Mouse (Mus musculus) splenic B cell, adult 2 months (primary cell): ENCODE measurements around the gene Mall.

Source experiments
- DNase-seq: peaks from one replicate; pipeline ENCODE4 v3.0.0-alpha.2; 2011; ENCODE audit warnings: low read depth, low spot score
- H3K27me3 ChIP-seq: 2 replicates; pipeline ENCODE4 v1.6.1; 2012; ENCODE audit warnings: mild to moderate bottlenecking, low read length, moderate library complexity, mixed read lengths; ENCODE audit not compliant: control insufficient read depth, poor library complexity, insufficient read depth, severe bottlenecking
- H3K36me3 ChIP-seq: 2 replicates; pipeline ENCODE4 v1.6.1; 2012; ENCODE audit warnings: mild to moderate bottlenecking, low read length, moderate library complexity, mixed read lengths; ENCODE audit not compliant: control insufficient read depth, poor library complexity, insufficient read depth, severe bottlenecking

Mall gene

GRCm38 (mm10) chr2:127740756-127741519, 11.2 kb upstream of the Mall start:
- DNase-seq, result no peak
- Histone ChIP-seq H3K27me3 (no peaks in the 10 kb centered on the region), H3K36me3 (no peaks in the 10 kb centered on the region)

GRCm38 (mm10) chr2:127737885-127738284, 8.2 kb upstream of the Mall start:
- no peak for DNase-seq
- H3K36me3 ChIP-seq, result no peaks in the 10 kb centered on the region
- no peaks in the 10 kb centered on the region for H3K27me3 ChIP-seq

DNA sequence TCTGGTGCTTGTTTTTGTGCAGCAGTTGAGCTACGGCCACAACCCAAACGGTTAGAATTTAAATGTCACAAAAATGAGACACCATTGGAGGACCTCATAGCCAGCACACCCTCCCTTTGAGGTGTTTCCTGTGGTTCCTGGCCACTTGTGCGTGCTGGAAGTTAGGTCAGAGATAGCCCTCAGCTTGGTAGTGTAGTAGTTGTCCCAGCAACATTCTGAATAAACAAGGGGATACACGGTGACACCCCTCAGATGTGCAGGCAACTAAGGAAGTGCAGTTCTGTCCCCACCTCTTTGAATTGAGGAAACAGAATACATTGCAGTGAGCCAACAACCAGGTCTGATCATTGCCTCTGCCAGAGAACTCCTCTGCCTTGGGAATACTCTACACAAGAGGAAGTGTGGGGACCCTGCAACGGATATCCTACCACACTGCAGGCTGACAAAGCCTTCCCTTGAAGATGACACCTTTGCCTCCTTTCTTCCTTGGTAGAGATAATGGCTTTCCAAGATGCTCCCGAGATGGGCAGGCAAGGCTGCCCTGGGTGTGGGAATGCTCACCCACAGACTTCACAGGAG, 7.0 kb upstream of the Mall start:
- H3K27me3 ChIP-seq, result no peaks in the 10 kb centered on the region
- no peaks in the 10 kb centered on the region for H3K36me3 ChIP-seq
- no peak for DNase-seq

- DNase-seq, result no peak
- no peaks in the 10 kb centered on the region for H3K36me3 ChIP-seq
- H3K27me3 ChIP-seq, result no peaks in the 10 kb centered on the region
Measured at GRCm38 (mm10) chr2:127735512-127736145, 5.9 kb upstream of the Mall start.

DNA sequence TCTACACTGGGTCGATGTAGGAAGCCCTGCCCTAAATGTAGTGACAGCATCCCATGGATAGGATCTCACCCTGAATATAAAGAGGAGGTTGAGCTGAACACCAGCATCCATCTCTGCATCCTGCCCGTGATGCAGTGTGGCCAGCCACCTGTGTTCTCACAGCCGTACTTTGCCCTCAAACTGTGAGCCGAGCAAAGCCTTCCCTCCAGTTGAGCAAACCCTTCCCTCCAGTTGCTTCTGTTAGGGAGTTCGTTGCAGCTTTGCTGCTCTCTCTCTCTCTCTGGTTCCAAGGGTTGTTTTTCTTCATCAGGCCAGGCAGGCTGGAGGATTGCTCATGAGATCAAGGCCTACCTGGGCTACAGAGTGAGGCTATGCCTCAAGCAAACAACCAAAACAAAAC, 5.2 kb upstream of the Mall start:
- Histone ChIP-seq H3K27me3 (no peaks in the 10 kb centered on the region), H3K36me3 (no peaks in the 10 kb centered on the region)
- DNase-seq, result no peak

GRCm38 (mm10) chr2:127730301-127730997, 717 bp upstream of the Mall start:
- H3K27me3 ChIP-seq, result no peaks in the 10 kb centered on the region; the same call in 1 of the 2 replicates
- DNase-seq, result no peak

GRCm38 (mm10) chr2:127728661-127729450, 876 bp downstream of the Mall start:
- no peak for DNase-seq
- Histone ChIP-seq H3K27me3 (no peaks in the 10 kb centered on the region; the same call in 1 of the 2 replicates), H3K36me3 (no peaks in the 10 kb centered on the region)

More at GRCm38 (mm10) chr2:127730301-127730997, 717 bp upstream of the Mall start:
- H3K36me3 ChIP-seq, result no peaks in the 10 kb centered on the region

DNA sequence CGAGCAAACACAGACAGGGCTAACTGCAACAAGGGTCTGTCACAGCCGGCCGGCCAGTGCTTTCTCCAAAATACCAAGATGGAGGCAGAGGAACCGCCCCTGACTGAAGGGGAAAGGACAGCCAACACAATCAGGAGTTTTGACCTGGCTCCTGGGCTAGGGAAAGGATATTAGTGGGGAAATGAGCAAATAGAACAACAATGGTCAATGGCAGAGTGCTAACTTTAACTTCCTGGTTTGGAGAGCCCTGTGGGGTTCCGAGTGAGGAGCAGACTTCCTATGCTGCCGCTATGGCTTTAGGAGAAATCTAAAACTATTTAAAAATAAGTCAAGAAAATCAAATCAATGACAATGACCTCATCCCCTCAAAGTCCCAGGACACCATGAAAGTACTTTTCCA, 1.6 kb downstream of the Mall start:
- no peaks in the 10 kb centered on the region for H3K36me3 ChIP-seq
- no peaks in the 10 kb centered on the region; the same call in 1 of the 2 replicates for H3K27me3 ChIP-seq
- DNase-seq, result no peak

GRCm38 (mm10) chr2:127723193-127723592, 6.5 kb downstream of the Mall start:
- Histone ChIP-seq H3K36me3 (no peaks in the 10 kb centered on the region), H3K27me3 (no peaks in the 10 kb centered on the region)
- DNase-seq, result peak; percentile 35

- Histone ChIP-seq H3K36me3 (no peaks in the 10 kb centered on the region), H3K27me3 (no peaks in the 10 kb centered on the region)
- no peak for DNase-seq
Measured at GRCm38 (mm10) chr2:127722176-127722892, 7.4 kb downstream of the Mall start.

DNA sequence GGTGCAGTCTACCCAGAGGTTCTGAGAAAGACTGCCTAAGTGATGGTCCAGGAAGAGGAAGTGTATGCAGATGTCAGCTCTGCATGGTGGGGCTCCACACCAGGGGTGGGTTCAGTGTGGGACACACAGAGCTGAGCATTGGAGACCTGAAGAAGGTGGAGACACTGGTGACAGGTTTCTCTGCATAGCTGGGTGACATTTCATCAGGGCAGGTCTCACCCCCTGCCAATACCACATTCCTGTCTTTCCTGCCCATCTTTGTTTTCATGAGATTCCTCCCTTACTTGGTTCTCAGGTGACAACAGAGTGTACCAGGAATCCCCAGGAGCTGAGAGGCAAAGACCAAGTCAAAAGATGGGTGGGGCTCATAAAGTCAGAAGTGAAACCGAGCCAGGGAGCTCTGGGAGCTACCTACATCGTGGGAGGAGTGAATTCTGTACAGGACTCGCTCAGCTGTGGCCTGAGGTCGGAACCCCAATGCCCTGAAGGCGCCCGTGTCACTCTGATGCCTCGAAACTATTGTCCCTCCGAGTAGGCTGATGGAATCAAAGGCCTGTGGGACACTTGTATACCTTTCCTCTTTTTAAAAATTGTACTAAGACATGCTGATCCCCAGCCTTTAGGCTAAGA, 10.8 kb downstream of the Mall start:
- no peaks in the 10 kb centered on the region for H3K27me3 ChIP-seq
- no peaks in the 10 kb centered on the region for H3K36me3 ChIP-seq
- DNase-seq, result peak; percentile 57

DNA sequence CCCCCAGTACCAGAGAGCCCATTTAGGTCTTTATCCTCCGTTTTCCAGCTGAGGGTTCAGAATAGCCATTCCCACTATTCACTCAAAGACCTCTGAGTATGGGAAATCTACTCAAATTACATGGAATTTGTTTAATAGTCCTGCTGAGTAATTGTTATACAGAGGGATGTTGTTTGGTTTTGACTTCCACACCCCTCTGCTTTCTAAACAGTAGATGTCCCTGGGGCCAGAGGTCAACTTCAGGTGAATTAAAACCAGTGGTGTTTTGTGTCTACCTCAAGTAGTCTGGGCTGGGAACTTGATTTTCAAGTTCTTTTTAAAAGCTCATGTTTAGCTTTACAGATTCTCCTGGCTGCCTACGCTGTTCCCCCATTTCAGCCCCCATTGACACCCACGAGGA, 15.0 kb downstream of the Mall start:
- H3K36me3 ChIP-seq, result no peaks in the 10 kb centered on the region

GRCm38 (mm10) chr2:127708792-127709191, 20.9 kb downstream of the Mall start:
- no peaks in the 10 kb centered on the region for H3K27me3 ChIP-seq
- no peaks in the 10 kb centered on the region for H3K36me3 ChIP-seq
- no peak for DNase-seq

More for the DNA sequence above, 15.0 kb downstream of the Mall start:
- no peak for DNase-seq
- no peaks in the 10 kb centered on the region for H3K27me3 ChIP-seq
